Mouse (Mus musculus) stomach, adult 2 months (tissue): Measurements from ENCODE around the gene Etd. TPM values are rescaled to one million over a fixed set of nuclear protein-coding genes. Genes with fewer than 3 reads are reported as not detected.

Experiments used
- polyA plus RNA-seq: library from polyadenylated mRNA; depleted of rRNA; stranded (reverse); fragments of >200 nt; gene quantifications from 2 replicates; pipeline ENCODE4 v1.2.3, GENCODE M21; 2012; rRNA removed

Gene Etd
- polyA plus RNA-seq: not detected in 2 replicates

DNA sequence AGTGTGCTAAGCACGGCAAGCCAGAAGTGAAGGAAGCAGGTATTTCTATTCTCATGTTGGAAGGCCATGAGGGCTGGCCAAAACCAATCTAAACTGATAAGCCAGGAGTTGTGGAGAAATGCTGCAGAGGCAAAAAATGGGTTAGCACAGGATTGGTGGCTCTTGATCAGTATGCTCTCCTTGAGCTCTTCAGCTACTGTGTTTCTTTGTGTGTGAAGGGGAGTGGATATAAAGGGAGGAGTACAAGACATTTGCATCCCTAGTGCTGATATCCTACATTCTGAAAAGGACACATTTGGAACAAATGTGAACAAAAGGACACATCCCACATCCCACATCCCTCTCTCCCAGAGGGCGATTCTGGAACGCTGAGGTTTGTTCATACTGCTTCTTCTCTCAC lies at the start of gene Etd:
TSS of gene Etd (plus strand) at position 301 of the 400 bp plus-strand sequence.

Other genes with a start within 250 kb of the Etd start
- gene Plac1, start 194.8 kb upstream of the Etd start, polyA plus RNA-seq: 0.09 TPM in 1 of 2 replicates, not detected in the other
- gene Fam122b, start 165.1 kb upstream of the Etd start, polyA plus RNA-seq: 0.11 and 0.84 TPM in 2 replicates
- not detected in 2 replicates for gene Fam122c, start 161.5 kb upstream of the Etd start, polyA plus RNA-seq
- 0.03 and 0.09 TPM in 2 replicates for gene Mospd1, start 64.4 kb upstream of the Etd start, polyA plus RNA-seq
- gene Rtl8c, start 173.1 kb downstream of the Etd start, polyA plus RNA-seq: 3.9 and 6.5 TPM in 2 replicates
- gene Gm14597, start 174.1 kb downstream of the Etd start, polyA plus RNA-seq: not detected in 2 replicates
- 70.0 and 71.2 TPM in 2 replicates for gene Rtl8a, start 208.8 kb downstream of the Etd start, polyA plus RNA-seq
- 48.7 and 58.0 TPM in 2 replicates for gene Rtl8b, start 235.5 kb downstream of the Etd start, polyA plus RNA-seq